Mouse (Mus musculus): ENCODE measurements around the gene Irak1bp1. TPM values are rescaled to one million over a fixed set of nuclear protein-coding genes. Genes with fewer than 3 reads are reported as not detected.

Gene Irak1bp1
- total and polyA plus RNA-seq, 3 experiments: 10.4 to 14.1 TPM; not detected in 1

- Histone ChIP-seq H3K27ac (ENCODE audit: control insufficient read depth, low read depth, low read length) (no peak overlapping the region), H3K27me3 (ENCODE audit: control insufficient read depth in 1 of 2, insufficient read depth in 2 of 2, low read length in 2 of 2) (peaks cover 0 to 3% of the 10 kb centered on the region in 2 experiments; a peak in 1 of 4 replicates), H3K36me3 (ENCODE audit: control insufficient read depth in 1 of 2, insufficient read depth in 2 of 2, low read length in 2 of 2) (peaks cover 0 to 14% of the 10 kb centered on the region in 2 experiments; a peak in 2 of 4 replicates), H3K79me2 (ENCODE audit: control insufficient read depth, insufficient read depth, low read length, poor library complexity) (no peaks in the 10 kb centered on the region), H3K9ac (ENCODE audit: control insufficient read depth, low read depth, low read length, poor library complexity, severe bottlenecking) (no peak overlapping the region), H3K4me3 (ENCODE audit: control insufficient read depth in 1 of 2, insufficient read depth in 1 of 2, low read depth in 2 of 2, low read length in 2 of 2) (no peak overlapping the region; a peak in 1 of 4 replicates), H3K9me3 (replicated peaks; ENCODE audit: insufficient read depth, low read length) (no peaks in the 10 kb centered on the region), H3K4me1 (ENCODE audit: control insufficient read depth in 1 of 2, insufficient read depth in 2 of 2, low read length in 2 of 2) (peaks cover 6 to 8% of the 10 kb centered on the region in 2 experiments)
- TF ChIP-seq NELFE (IDR thresholded peaks at IDR 0.05; ENCODE audit: low read depth, low read length) (no peak), GATA1 (IDR thresholded peaks at IDR 0.05; ENCODE audit: low read depth, low read length) (peak; percentile 90), MAZ (IDR thresholded peaks at IDR 0.05; ENCODE audit: low read depth, low read length) (peak; percentile 69; the same call in 1 of the 2 replicates), HCFC1 (IDR thresholded peaks at IDR 0.05; ENCODE audit: low read depth, low read length) (no peak), ETS1 (IDR thresholded peaks at IDR 0.05; ENCODE audit: low read depth, low read length) (peak; percentile 62), SIN3A (IDR thresholded peaks at IDR 0.05; ENCODE audit: low read length) (peak; percentile 55; the same call in 1 of the 2 replicates), MAX (IDR thresholded peaks at IDR 0.05; ENCODE audit: low read length) (no peak), GABPA (IDR thresholded peaks at IDR 0.05; ENCODE audit: low read depth, low read length) (no peak), UBTF (IDR thresholded peaks at IDR 0.05; ENCODE audit: borderline replicate concordance, insufficient read depth, low read depth, low read length) (no peak), TCF12 (IDR thresholded peaks at IDR 0.05; ENCODE audit: low read depth, low read length) (peak; percentile 38; the same call in 1 of the 2 replicates), MEF2A (IDR thresholded peaks at IDR 0.05; ENCODE audit: extremely low read depth, insufficient replicate concordance, low read depth, low read length, poor library complexity, severe bottlenecking) (no peak), KAT2A (conservative IDR thresholded peaks at IDR 0.05; ENCODE audit: low read depth, low read length) (no peak), USF1 (IDR thresholded peaks at IDR 0.05; ENCODE audit: low read depth, low read length) (no peak), ZKSCAN1 (IDR thresholded peaks at IDR 0.05; ENCODE audit: low read depth, low read length) (no peak), RCOR1 (IDR thresholded peaks at IDR 0.05; ENCODE audit: low read depth, low read length) (peak; percentile 66; the same call in 1 of the 2 replicates), POLR2AphosphoS2 (IDR thresholded peaks at IDR 0.05; ENCODE audit: low read length) (no peak), POLR2AphosphoS5 (IDR thresholded peaks at IDR 0.05; ENCODE audit: borderline replicate concordance, low read depth, low read length) (no peak), MAFK (IDR thresholded peaks at IDR 0.05; ENCODE audit: borderline replicate concordance, low read depth, low read length) (no peak), ELF1 (IDR thresholded peaks at IDR 0.05; ENCODE audit: low read depth, low read length) (peak; percentile 60), BHLHE40 (IDR thresholded peaks at IDR 0.05; ENCODE audit: borderline replicate concordance, low read depth, low read length) (peak; percentile 36; the same call in 1 of the 2 replicates), ZNF384 (IDR thresholded peaks at IDR 0.05; ENCODE audit: low read depth, low read length) (no peak), CHD2 (IDR thresholded peaks at IDR 0.05; ENCODE audit: low read length) (no peak), E2F4 (IDR thresholded peaks at IDR 0.05; ENCODE audit: borderline replicate concordance, low read depth, low read length) (no peak), RAD21 (IDR thresholded peaks at IDR 0.05; ENCODE audit: low read depth, low read length) (no peak), NRF1 (IDR thresholded peaks at IDR 0.05; ENCODE audit: insufficient read depth, low read depth, low read length, poor library complexity, severe bottlenecking) (no peak), ZC3H11A (IDR thresholded peaks at IDR 0.05; ENCODE audit: low read depth, low read length) (no peak), TAL1 (IDR thresholded peaks at IDR 0.05; ENCODE audit: low read length) (no peak), CHD1 (IDR thresholded peaks at IDR 0.05; ENCODE audit: low read depth, low read length) (no peak), POLR2A (IDR thresholded peaks at IDR 0.05; ENCODE audit: control insufficient read depth in 1 of 2, insufficient read depth in 1 of 2, low read depth in 1 of 2, low read length in 2 of 2, poor library complexity in 1 of 2) (no peak), SMC3 (IDR thresholded peaks at IDR 0.05; ENCODE audit: low read depth, low read length) (0 out of 2 replicates have a peak, but pooled peaks have one; percentile 11), EP300 (IDR thresholded peaks at IDR 0.05; ENCODE audit: low read depth in 1 of 2, low read length in 2 of 2) (peak; percentile 69 to 70), CTCF (IDR thresholded peaks at IDR 0.05 in 2 of 3, conservative IDR thresholded peaks at IDR 0.05 in 1 of 3; ENCODE audit: control insufficient read depth in 1 of 3, insufficient read depth in 1 of 3, low read depth in 2 of 3, low read length in 3 of 3, poor library complexity in 1 of 3, severe bottlenecking in 1 of 3) (no peak)
- DNase-seq (ENCODE audit: low read depth, low spot score): peak; percentile 88
These were observed 29.0 kb upstream of the Irak1bp1 start for GRCm38 (mm10) chr9:82800360-82800759.

Measured in MEL (cell line).